Mouse (Mus musculus) lung, postnatal 0 days (tissue): ENCODE results near the gene P4hb.

Source experiments
- CTCF ChIP-seq: IDR thresholded peaks from 2 replicates; pipeline ENCODE4 v1.5.1; 2016; ENCODE audit warnings: antibody characterized with exemption, mild to moderate bottlenecking
- EP300 ChIP-seq: IDR thresholded peaks from 2 replicates; pipeline ENCODE4 v1.6.1; 2016; ENCODE audit warnings: antibody characterized with exemption, mild to moderate bottlenecking, control low read depth

- TF ChIP-seq CTCF, result no peak
- no peak for TF ChIP-seq EP300
Observed at GRCm38 (mm10) chr11:120573585-120574277, 678 bp upstream of the P4hb start.
